Mouse (Mus musculus): Measurements from ENCODE around the gene Strbp. TPM values are rescaled to one million over a fixed set of nuclear protein-coding genes. Genes with fewer than 3 reads are reported as not detected.

Strbp gene
- 132 and 141 TPM in 2 replicates for polyA plus RNA-seq (2014; fragmentation: Nextera tagmentation; extraction: Ambion mirVana)

DNA sequence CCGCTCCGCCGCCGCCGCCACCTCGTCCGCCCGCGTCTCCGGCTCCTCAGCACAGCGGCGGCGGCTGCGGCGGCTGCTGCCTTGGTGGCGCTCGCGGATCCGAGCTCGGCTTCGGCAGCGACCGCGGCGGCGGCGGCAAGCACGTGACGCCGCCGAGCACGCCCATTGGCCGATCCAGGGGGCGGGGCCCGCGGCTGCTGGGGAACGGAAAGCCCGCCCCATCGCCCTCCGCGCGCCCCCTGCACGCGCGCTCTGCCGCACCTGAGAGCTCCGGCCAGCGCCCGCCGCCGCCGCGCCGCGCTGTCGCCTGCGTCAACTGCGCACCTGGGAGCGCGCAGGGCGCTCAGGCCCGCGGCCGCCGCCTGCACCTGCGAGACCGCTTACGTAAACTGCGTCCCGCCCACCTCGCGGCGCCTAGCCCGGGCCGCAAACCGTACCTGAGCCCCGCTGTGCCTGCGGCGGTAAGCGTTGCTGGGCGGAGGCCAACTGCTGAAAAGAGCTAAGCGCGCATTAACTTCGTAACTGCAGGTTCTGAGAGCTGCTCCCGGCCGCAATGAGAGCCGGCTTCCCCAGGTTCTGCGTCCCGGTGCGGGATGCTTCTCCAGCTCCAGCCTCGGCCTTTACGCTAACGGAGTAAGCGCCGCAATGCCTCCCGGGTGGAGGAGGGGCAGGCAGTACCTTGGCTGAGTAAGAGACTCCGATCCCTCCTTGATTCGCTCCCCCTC lies at the start of gene Strbp:
Gene Strbp (minus strand): TSS at position 630 of the 725 bp plus-strand sequence.
- under 1% methylated on average over 90 of the region's 98 CpGs for WGBS
- no peaks in the 10 kb centered on the region for H3K9me3 ChIP-seq (ENCODE audit: control insufficient read depth, low read length)
- peak within 1 kb of the TSS; percentile 70 for H3K4me2 ChIP-seq (replicated peaks)
- peak within 1 kb of the TSS; percentile 96 for H3K4me3 ChIP-seq (replicated peaks; ENCODE audit: low read length)
- H3K9ac ChIP-seq: peak within 1 kb of the TSS; percentile 97
- H3K27ac ChIP-seq: peak within 1 kb of the TSS; percentile 99
- H3K4me1 ChIP-seq (replicated peaks; ENCODE audit: control insufficient read depth, insufficient read depth, low read length): peaks cover 28% of the 10 kb centered on the region
- DNase-seq (ENCODE audit: low spot score): peak; percentile 95
- ATAC-seq (ENCODE audit: low FRiP score): peak; percentile 92
- H3K36me3 ChIP-seq (replicated peaks; ENCODE audit: control insufficient read depth, insufficient read depth): no peaks in the 10 kb centered on the region
- H3K27me3 ChIP-seq (ENCODE audit: control insufficient read depth, insufficient read depth, low read length): no peaks in the 10 kb centered on the region

DNA sequence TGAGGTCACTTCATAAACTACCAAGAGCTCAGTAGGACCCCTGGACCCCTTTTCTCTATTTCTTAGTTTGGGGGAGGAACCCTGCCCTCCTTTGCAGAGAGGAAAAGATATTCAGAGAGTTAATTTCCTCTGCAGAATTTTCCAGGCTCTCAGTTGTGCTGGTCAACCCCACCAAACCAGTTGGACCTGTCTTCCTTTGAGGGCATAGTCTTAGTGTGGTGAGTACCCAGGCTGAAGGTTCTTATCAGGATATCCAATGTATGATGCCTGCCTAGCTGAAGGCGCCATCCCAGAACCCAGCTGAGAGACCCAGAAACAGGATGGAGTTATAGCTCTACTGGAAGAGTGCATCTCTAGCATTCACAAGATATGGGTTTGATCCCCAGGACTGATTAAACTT lies 47.5 kb upstream of the Strbp start:
- Histone ChIP-seq H3K27me3 (ENCODE audit: control insufficient read depth, insufficient read depth, low read length) (no peaks in the 10 kb centered on the region), H3K36me3 (replicated peaks; ENCODE audit: control insufficient read depth, insufficient read depth) (no peaks in the 10 kb centered on the region), H3K27ac (no peak overlapping the region), H3K9ac (no peak overlapping the region), H3K9me3 (ENCODE audit: control insufficient read depth, low read length) (no peaks in the 10 kb centered on the region), H3K4me3 (replicated peaks; ENCODE audit: low read length) (no peak overlapping the region), H3K4me1 (replicated peaks; ENCODE audit: control insufficient read depth, insufficient read depth, low read length) (peaks cover 9% of the 10 kb centered on the region; the same call in 1 of the 2 replicates), H3K4me2 (replicated peaks) (no peak overlapping the region)
- DNase-seq (ENCODE audit: low spot score) (no peak), ATAC-seq (ENCODE audit: low FRiP score) (no peak)
- 97% methylated on average over 1 of the region's 1 CpGs for WGBS

DNA sequence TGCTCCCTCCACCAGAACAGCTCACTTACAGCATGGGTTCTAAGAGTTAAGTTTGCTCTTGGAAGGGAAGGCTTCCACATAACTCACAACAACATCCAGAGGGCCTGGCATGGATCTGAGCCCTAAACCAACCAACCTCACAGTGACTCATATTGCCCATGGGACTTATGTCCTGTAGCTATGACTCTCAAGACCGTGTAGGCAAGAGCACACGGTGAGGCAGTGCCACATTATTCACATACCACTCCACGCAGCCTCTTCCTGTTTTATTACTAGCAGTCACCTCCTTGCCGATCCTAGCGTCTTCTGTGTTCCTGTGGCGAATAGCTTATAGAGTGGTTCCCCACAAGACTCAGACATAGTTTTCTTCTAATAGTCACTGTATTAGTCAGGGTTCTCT lies 45.7 kb upstream of the Strbp start:
- WGBS: 86% methylated on average over 6 of the region's 6 CpGs
- no peaks in the 10 kb centered on the region for H3K36me3 ChIP-seq (replicated peaks; ENCODE audit: control insufficient read depth, insufficient read depth)
- H3K27ac ChIP-seq: no peak overlapping the region
- H3K4me3 ChIP-seq (replicated peaks; ENCODE audit: low read length): no peak overlapping the region
- no peaks in the 10 kb centered on the region for H3K27me3 ChIP-seq (ENCODE audit: control insufficient read depth, insufficient read depth, low read length)
- no peak overlapping the region for H3K4me2 ChIP-seq (replicated peaks)
- no peak overlapping the region for H3K9ac ChIP-seq
- H3K9me3 ChIP-seq (ENCODE audit: control insufficient read depth, low read length): no peaks in the 10 kb centered on the region
- DNase-seq (ENCODE audit: low spot score) (no peak), ATAC-seq (ENCODE audit: low FRiP score) (no peak)
- H3K4me1 ChIP-seq (replicated peaks; ENCODE audit: control insufficient read depth, insufficient read depth, low read length): peaks cover 9% of the 10 kb centered on the region; the same call in 1 of the 2 replicates

- H3K27me3 ChIP-seq (ENCODE audit: control insufficient read depth, insufficient read depth, low read length): no peaks in the 10 kb centered on the region
- no peak for DNase-seq (ENCODE audit: low spot score)
- H3K4me2 ChIP-seq (replicated peaks): no peak overlapping the region
- 0 out of 2 replicates have a peak overlapping the region, but pooled peaks have one; percentile 14 for H3K27ac ChIP-seq
- 53% methylated on average over 10 of the region's 10 CpGs for WGBS
- H3K4me3 ChIP-seq (replicated peaks; ENCODE audit: low read length): no peak overlapping the region
- no peak; the same call in 1 of the 2 replicates for ATAC-seq (ENCODE audit: low FRiP score)
- no peaks in the 10 kb centered on the region for H3K36me3 ChIP-seq (replicated peaks; ENCODE audit: control insufficient read depth, insufficient read depth)
- no peak overlapping the region for H3K9ac ChIP-seq
- peaks cover 9% of the 10 kb centered on the region; the same call in 1 of the 2 replicates for H3K4me1 ChIP-seq (replicated peaks; ENCODE audit: control insufficient read depth, insufficient read depth, low read length)
- H3K9me3 ChIP-seq (ENCODE audit: control insufficient read depth, low read length): no peaks in the 10 kb centered on the region
Observed at GRCm38 (mm10) chr2:37748442-37749066, 44.9 kb upstream of the Strbp start.

- Histone ChIP-seq H3K4me3 (replicated peaks; ENCODE audit: low read length) (no peak overlapping the region), H3K9ac (no peak overlapping the region), H3K4me2 (replicated peaks) (no peak overlapping the region), H3K27ac (no peak overlapping the region), H3K27me3 (ENCODE audit: control insufficient read depth, insufficient read depth, low read length) (no peaks in the 10 kb centered on the region), H3K4me1 (replicated peaks; ENCODE audit: control insufficient read depth, insufficient read depth, low read length) (peaks cover 9% of the 10 kb centered on the region; the same call in 1 of the 2 replicates), H3K36me3 (replicated peaks; ENCODE audit: control insufficient read depth, insufficient read depth) (no peaks in the 10 kb centered on the region), H3K9me3 (ENCODE audit: control insufficient read depth, low read length) (no peaks in the 10 kb centered on the region)
- no peak for ATAC-seq (ENCODE audit: low FRiP score)
- no peak for DNase-seq (ENCODE audit: low spot score)
- WGBS: 38% methylated on average over 2 of the region's 2 CpGs
Observed at GRCm38 (mm10) chr2:37747909-37748308, 44.2 kb upstream of the Strbp start.

DNA sequence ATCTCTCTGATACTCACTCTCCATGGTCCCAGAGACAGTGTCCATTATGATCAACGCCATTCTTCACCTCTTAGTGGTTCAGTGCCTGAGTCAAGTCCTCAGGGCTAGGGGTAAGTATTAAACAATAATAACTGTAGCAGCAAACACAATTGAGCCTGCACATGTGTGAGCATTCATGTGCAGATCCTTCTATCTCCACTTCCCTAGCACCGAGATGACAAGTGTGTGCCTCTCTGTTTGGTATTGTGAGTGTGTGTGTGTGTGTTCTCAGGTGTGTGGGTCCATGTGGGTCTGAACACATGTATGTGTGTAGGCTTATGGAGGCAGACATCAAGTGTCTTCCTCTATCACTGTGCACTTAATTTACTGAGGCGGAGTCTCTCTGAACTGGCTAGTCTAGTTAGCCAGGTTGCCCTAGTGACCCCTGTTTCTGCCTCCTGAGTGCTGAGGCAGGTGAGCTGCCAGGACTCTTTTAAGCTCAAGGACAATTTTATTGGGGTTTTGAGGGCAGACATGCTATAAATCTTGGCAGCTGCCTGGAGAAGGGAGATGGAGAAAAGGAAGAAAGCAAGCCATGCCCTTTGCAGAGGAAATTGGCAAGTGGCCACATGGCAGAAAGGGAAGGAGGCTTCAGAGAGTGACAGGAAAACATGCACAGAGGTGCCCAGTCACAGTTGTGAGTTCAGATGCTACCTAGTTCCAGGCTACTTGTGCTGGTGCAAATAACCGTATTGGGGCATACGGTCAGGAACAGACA lies 42.8 kb upstream of the Strbp start:
- Histone ChIP-seq H3K27me3 (ENCODE audit: control insufficient read depth, insufficient read depth, low read length) (no peaks in the 10 kb centered on the region), H3K4me3 (replicated peaks; ENCODE audit: low read length) (no peak overlapping the region), H3K27ac (no peak overlapping the region), H3K4me2 (replicated peaks) (no peak overlapping the region), H3K9ac (no peak overlapping the region), H3K36me3 (replicated peaks; ENCODE audit: control insufficient read depth, insufficient read depth) (no peaks in the 10 kb centered on the region), H3K9me3 (ENCODE audit: control insufficient read depth, low read length) (no peaks in the 10 kb centered on the region), H3K4me1 (replicated peaks; ENCODE audit: control insufficient read depth, insufficient read depth, low read length) (peaks cover 9% of the 10 kb centered on the region; the same call in 1 of the 2 replicates)
- 89% methylated on average over 5 of the region's 5 CpGs for WGBS
- no peak for DNase-seq (ENCODE audit: low spot score)
- ATAC-seq (ENCODE audit: low FRiP score): no peak

- ATAC-seq (ENCODE audit: low FRiP score): no peak
- Histone ChIP-seq H3K4me1 (replicated peaks; ENCODE audit: control insufficient read depth, insufficient read depth, low read length) (peaks cover 12% of the 10 kb centered on the region; the same call in 1 of the 2 replicates), H3K27me3 (ENCODE audit: control insufficient read depth, insufficient read depth, low read length) (no peaks in the 10 kb centered on the region), H3K36me3 (replicated peaks; ENCODE audit: control insufficient read depth, insufficient read depth) (no peaks in the 10 kb centered on the region), H3K4me3 (replicated peaks; ENCODE audit: low read length) (no peak overlapping the region), H3K9ac (no peak overlapping the region), H3K4me2 (replicated peaks) (no peak overlapping the region), H3K27ac (no peak overlapping the region), H3K9me3 (ENCODE audit: control insufficient read depth, low read length) (no peaks in the 10 kb centered on the region)
- 77% methylated on average over 10 of the region's 10 CpGs for WGBS
- no peak for DNase-seq (ENCODE audit: low spot score)
Observed at GRCm38 (mm10) chr2:37744773-37745395, 41.2 kb upstream of the Strbp start.

DNA sequence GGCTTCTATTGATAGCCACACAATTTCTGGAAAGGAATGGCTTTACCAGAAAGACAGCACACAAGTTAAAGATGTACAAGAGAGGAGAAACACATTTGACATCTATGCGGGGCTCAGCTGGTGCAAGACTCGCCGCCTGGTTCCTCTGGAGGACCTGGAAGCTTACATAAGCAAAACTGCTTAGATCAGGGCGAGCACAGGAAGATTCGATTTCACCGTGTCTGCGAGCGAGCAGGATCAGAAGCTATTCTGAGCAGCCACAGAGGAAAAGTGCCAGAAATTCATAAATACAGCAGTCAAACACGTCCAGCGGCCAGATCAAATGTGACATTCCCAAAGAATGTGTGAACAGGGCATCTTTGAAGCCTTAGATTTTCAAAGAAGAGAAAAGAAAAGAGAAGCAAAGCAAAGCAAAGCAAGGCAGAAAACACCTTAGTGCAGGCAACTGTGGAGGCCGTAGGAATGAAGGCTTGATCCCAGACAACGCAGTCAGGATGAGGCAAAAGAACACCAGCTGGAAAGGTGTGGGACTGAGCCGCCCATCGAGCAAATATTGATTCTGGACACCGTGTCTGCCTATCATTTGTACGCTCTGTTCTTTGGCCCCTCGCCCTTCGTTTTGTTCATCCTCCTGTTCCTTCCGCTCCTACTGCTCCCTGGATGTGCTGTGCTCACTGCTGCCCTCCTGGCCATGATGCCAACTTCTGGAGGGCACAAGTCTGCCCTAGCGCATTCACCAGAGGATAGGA lies 38.3 kb upstream of the Strbp start:
- no peak overlapping the region for H3K4me2 ChIP-seq (replicated peaks)
- no peaks in the 10 kb centered on the region for H3K36me3 ChIP-seq (replicated peaks; ENCODE audit: control insufficient read depth, insufficient read depth)
- no peak overlapping the region for H3K4me3 ChIP-seq (replicated peaks; ENCODE audit: low read length)
- WGBS: 69% methylated on average over 20 of the region's 20 CpGs
- H3K27me3 ChIP-seq (ENCODE audit: control insufficient read depth, insufficient read depth, low read length): no peaks in the 10 kb centered on the region
- no peaks in the 10 kb centered on the region for H3K9me3 ChIP-seq (ENCODE audit: control insufficient read depth, low read length)
- DNase-seq (ENCODE audit: low spot score): no peak
- H3K4me1 ChIP-seq (replicated peaks; ENCODE audit: control insufficient read depth, insufficient read depth, low read length): 0 out of 2 replicates have a peak, but pooled peaks cover 3% of the 10 kb centered on the region
- no peak for ATAC-seq (ENCODE audit: low FRiP score)
- H3K27ac ChIP-seq: peak overlapping the region; percentile 2; the same call in 1 of the 2 replicates
- H3K9ac ChIP-seq: no peak overlapping the region

Data from hindbrain, embryonic 14.5 days (tissue).